Mouse (Mus musculus): ENCODE results near the gene Fcrl5.

DNA sequence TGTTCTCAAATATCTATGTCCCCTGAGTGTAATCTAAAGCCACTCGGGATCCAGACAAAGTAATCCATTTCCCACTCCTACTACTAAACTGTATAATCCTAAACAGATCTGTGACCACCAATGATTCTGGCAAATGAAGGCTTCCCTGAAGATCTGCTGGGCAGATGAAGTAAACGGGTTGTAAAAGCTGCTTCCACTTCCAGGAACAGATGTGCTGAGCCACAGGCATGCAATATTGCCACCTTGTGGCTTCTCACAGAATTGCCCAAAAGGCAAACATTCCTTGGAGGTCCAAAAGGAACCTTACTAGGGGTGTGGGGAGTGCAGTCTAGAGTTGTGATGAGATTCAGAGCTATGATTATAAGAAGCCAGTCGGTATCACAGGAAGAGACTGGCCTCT lies 63.5 kb downstream of the Fcrl5 start:
- TF ChIP-seq TAL1 (IDR thresholded peaks at IDR 0.05; ENCODE audit: low read length) (no peak), GATA1 (IDR thresholded peaks at IDR 0.05; ENCODE audit: low read length) (no peak)

Data from erythroblast, embryonic 14.5 days (primary cell).